Mouse (Mus musculus) hindbrain, postnatal 0 days (tissue): Measurements from ENCODE around the gene Romo1. TPM values are rescaled to one million over a fixed set of nuclear protein-coding genes. Genes with fewer than 3 reads are reported as not detected.
"Not testable (repeated sequence)": the region's sequence is repeated elsewhere in the genome, so short reads cannot be mapped to it uniquely, and the experiment has no call there.

Experiments used
- ATAC-seq: fragments of 200-750 bp; cut with Nextera tagmentation; 2 replicates; pipeline ENCODE4 v1.8.0; 2017; ENCODE audit warnings: mild to moderate bottlenecking, moderate TSS enrichment, moderate library complexity
- DNase-seq: peaks from one replicate; pipeline ENCODE4 v3.0.0-alpha.2; 2015; ENCODE audit warnings: low spot score
- H3K27ac ChIP-seq: fragments of 300-500 bp; sonication (generic); 2 replicates; pipeline ENCODE4 v1.5.1; 2014; ENCODE audit warnings: mild to moderate bottlenecking
- H3K27me3 ChIP-seq: fragments of 300-500 bp; sonication (generic); 2 replicates; pipeline ENCODE4 v1.6.1; 2014; ENCODE audit warnings: low read length, mixed read lengths; ENCODE audit not compliant: insufficient read depth
- H3K36me3 ChIP-seq: fragments of 300-500 bp; sonication (generic); 2 replicates; pipeline ENCODE4 v1.6.1; 2014; ENCODE audit warnings: low read length, mixed read lengths; ENCODE audit not compliant: insufficient read depth
- H3K4me1 ChIP-seq: fragments of 300-500 bp; sonication (generic); 2 replicates; pipeline ENCODE4 v1.6.1; 2014; ENCODE audit warnings: antibody characterized with exemption, low read length, mixed read lengths; ENCODE audit not compliant: insufficient read depth
- H3K4me2 ChIP-seq: fragments of 300-500 bp; sonication (generic); 2 replicates; pipeline ENCODE4 v1.6.1; 2014; ENCODE audit warnings: low read depth, mild to moderate bottlenecking, low read length, moderate library complexity, mixed read lengths
- H3K4me3 ChIP-seq: fragments of 300-500 bp; sonication (generic); 2 replicates; pipeline ENCODE4 v1.5.1; 2014; ENCODE audit warnings: low read length
- H3K9ac ChIP-seq: fragments of 300-500 bp; sonication (generic); replicated peaks from 2 replicates; pipeline ENCODE4 v1.6.1; 2014; ENCODE audit warnings: mild to moderate bottlenecking, low read length, moderate library complexity, mixed read lengths
- H3K9me3 ChIP-seq: fragments of 300-500 bp; sonication (generic); 2 replicates; pipeline ENCODE4 v1.6.1; 2016; ENCODE audit warnings: low read length, mixed read lengths
- CTCF ChIP-seq: IDR thresholded peaks from 2 replicates; pipeline ENCODE4 v1.5.1; 2016; ENCODE audit warnings: antibody characterized with exemption, control low read depth, low read depth
- WGBS: fragments of 180-500 bp; shearing (Covaris S2); extraction: QIAGEN DNeasy Blood & Tissue Kit; methylation state at CpG from one replicate; pipeline ENCODE4 v1.1.7; 2014; 5-methylcytosine and 5-hydroxymethylcytosine counted together
- polyA plus RNA-seq: library from polyadenylated mRNA; unstranded; fragments of >200 nt; fragmentation: Nextera tagmentation; extraction: Ambion mirVana; gene quantifications from 2 replicates; pipeline ENCODE4 v1.2.1, GENCODE M21; 2015
- total RNA-seq: library from RNA; depleted of rRNA; stranded (reverse); fragments of >200 nt; gene quantifications from 2 replicates; pipeline ENCODE4 v1.2.3, GENCODE M21; 2014; rRNA removed

Romo1 gene
- total RNA-seq (113 and 152 TPM in 2 replicates), polyA plus RNA-seq (604 and 613 TPM in 2 replicates)

DNA sequence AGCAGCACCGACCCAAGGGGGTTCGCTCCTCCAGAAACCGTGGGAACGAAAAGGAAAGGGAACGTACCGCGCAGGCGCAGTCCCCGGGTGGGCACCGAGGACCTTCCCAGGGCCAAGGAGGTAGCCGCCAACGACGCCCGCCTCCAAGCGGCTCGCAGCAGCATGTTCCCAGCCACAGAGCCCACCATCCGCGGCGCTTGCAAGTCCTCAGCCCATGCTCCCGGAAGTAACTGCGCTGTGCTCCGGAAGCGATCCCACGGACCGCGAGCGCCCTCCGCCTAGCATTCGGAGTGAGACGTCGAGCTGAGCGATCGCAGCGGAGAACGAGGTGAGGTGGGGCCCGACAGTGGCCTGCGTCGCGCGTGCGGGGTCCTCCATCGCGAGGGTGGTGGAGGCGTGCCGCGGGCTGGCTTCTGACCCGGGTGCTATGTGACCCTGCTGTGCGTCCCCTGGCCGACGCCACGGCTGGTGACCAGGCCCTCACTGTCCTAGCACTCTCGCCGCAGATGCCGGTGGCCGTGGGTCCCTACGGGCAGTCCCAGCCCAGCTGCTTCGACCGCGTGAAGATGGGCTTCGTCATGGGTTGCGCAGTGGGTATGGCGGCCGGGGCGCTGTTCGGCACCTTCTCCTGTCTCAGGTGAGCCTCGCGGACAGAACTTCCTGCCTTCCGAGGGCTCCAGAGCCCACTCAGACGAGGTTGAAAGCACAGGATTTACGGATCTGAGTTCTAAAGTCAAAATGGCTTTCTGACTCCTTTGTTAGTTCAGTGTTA is at the start of gene Romo1, which contains the start of gene Nfs1:
Gene Romo1 (plus strand): TSS at position 87 of the 772 bp plus-strand sequence.
Gene Nfs1 (minus strand): TSS at position 234 of the 772 bp plus-strand sequence.
- Histone ChIP-seq H3K4me3 (peak within 1 kb of the TSS; percentile 57), H3K9ac (peak within 1 kb of the TSS; percentile 62), H3K4me2 (peak within 1 kb of the TSS; percentile 67), H3K4me1 (peaks cover 7% of the 10 kb centered on the region; the same call in 1 of the 2 replicates), H3K9me3 (no peaks in the 10 kb centered on the region), H3K27ac (peak within 1 kb of the TSS; percentile 83), H3K27me3 (no peaks in the 10 kb centered on the region), H3K36me3 (peaks cover 21% of the 10 kb centered on the region)
- peak; percentile 79 for TF ChIP-seq CTCF
- ATAC-seq = peak; percentile 100
- 3% methylated on average over 65 of the region's 70 CpGs for WGBS
- DNase-seq = peak; percentile 98

DNA sequence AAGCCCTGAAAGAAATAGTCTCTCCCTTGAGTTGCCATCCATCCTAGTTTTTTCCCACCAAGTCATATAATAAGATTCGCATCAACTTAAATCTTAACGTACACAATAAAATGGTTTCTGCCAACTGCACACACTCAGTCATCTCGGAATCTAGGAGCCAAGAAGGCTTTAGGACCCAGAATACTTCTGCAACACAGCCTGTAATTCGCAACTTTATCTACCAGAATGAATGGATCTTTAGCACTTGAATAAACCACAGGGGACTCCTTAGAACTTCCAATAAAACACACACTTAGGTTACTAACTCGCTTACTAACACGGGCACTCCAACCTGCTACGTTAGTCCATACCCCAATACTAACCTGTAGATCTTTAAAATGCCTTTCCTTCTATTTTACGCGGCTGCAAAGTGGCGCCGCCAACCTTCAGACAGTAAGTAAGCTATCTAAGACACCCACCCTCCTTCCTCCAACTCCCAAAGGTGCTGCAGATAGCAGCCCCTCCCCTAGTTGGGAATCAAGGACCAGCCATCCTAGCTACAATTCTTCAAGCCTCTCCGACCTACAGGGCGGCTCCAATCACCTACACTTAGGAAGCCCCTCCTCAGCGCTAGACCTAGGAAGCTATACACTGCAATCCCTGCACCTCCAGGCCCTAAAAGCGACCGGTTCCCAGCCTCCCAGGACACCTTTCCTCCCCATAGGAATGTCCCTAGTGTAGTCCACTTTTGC is 33.0 kb upstream of the Romo1 start:
- H3K4me2 ChIP-seq = peak overlapping the region; percentile 75
- H3K9me3 ChIP-seq = no peaks in the 10 kb centered on the region
- H3K27ac ChIP-seq = peak overlapping the region; percentile 97
- H3K36me3 ChIP-seq = no peaks in the 10 kb centered on the region
- no peak for TF ChIP-seq CTCF
- WGBS = under 1% methylated on average over 16 of the region's 16 CpGs
- DNase-seq = peak; percentile 55
- peaks cover 8% of the 10 kb centered on the region for H3K4me1 ChIP-seq
- peak overlapping the region; percentile 99 for H3K9ac ChIP-seq
- H3K27me3 ChIP-seq = no peaks in the 10 kb centered on the region
- H3K4me3 ChIP-seq = peak overlapping the region; percentile 98
- ATAC-seq = peak; percentile 77

DNA sequence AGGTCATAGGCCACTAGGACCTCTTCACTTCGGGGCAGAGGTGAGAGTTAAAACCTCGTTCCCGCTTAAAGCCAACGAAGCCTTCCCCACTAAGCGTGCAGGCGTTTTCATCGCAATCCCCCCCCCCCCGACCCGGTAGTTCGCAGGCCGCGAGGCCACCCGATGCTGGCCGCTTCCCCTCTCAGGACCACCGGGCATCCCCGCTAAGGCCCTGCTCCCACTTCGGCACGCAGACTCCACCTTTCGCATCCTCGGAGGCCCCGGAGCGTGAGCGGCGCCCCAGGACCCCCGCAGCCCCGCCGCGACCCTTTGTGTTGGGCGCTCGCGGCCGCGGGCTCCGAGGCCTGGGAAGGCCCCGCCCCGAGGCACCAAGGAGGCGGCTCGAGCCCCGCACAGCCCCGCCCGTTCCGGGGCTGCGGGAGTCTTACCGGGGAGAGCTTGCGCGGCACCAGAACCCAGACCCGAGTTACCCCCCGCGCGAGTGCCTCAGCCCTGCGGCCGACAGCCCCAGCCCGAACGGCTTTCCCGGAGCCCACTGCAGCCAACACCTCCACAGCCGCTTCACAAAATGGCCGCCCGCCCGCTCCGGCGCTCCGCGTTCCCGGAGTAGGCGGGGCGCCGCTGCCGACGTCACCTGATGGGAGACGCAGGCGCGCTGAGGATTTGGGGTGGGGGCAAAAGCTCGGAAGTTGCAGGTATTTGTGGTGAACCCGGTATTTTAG is 32.3 kb upstream of the Romo1 start, which contains the start of the genes Cpne1 and Rbm12:
Gene Cpne1 (minus strand): TSS at position 608 of the 722 bp plus-strand sequence.
Gene Rbm12 (minus strand): TSS at position 621 of the 722 bp plus-strand sequence.
- ATAC-seq (peak; percentile 94), DNase-seq (peak; percentile 97)
- Histone ChIP-seq H3K4me3 (peak within 1 kb of the TSS; percentile 98), H3K9ac (peak within 1 kb of the TSS; percentile 99), H3K9me3 (no peaks in the 10 kb centered on the region), H3K36me3 (no peaks in the 10 kb centered on the region), H3K27ac (peak within 1 kb of the TSS; percentile 97), H3K4me2 (peak within 1 kb of the TSS; percentile 75), H3K27me3 (no peaks in the 10 kb centered on the region), H3K4me1 (peaks cover 8% of the 10 kb centered on the region)
- TF ChIP-seq CTCF = no peak
- under 1% methylated on average over 67 of the region's 74 CpGs for WGBS

DNA sequence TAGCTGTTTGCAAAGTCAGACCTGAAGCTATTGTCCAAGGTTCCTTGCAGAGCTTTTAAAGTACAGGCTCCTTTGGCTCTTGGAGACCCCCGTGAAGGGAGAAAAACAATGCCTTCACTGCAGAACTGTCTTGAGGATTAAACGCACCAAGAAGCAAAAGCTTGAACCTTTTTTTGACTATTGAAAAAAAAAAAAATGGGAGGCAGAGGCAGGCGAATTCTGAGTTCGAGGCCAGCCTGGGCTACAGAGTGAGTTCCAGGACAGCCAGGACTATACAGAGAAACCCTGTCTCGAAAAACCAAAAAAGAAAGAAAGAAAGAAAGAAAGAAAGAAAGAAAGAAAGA is 31.8 kb upstream of the Romo1 start:
- not testable (repeated sequence) for H3K27me3 ChIP-seq, ATAC-seq, DNase-seq, H3K4me1 ChIP-seq, H3K9me3 ChIP-seq, H3K36me3 ChIP-seq
- 23% methylated on average over 5 of the region's 5 CpGs for WGBS
- Histone ChIP-seq H3K9ac (peak overlapping the region; percentile 99), H3K4me2 (peak overlapping the region; percentile 75), H3K27ac (peak overlapping the region; percentile 97), H3K4me3 (peak overlapping the region; percentile 98)

DNA sequence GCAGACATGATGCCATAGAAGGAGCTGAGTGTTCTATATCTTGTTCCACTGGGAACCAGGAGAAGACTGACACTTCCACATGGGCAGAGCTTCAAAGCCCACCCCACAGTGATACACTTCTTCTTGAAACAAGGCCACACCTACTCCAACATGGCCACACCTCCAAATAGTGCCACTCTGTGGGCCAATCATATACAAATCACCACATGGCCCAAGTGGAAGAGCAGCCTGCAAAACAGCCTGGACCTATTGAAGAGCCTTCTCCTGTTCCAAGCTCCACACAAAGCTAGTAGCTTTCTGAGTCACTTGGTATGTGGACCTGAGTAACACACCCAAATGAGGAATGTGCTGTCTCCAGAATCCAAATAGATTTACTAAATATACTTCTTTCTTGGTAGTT is 24.3 kb upstream of the Romo1 start:
- no peak overlapping the region for H3K27ac ChIP-seq
- DNase-seq (no peak), ATAC-seq (no peak)
- no peak overlapping the region for H3K4me2 ChIP-seq
- no peaks in the 10 kb centered on the region for H3K4me1 ChIP-seq
- peaks cover 7% of the 10 kb centered on the region; the same call in 1 of the 2 replicates for H3K36me3 ChIP-seq
- no peak overlapping the region for H3K4me3 ChIP-seq
- TF ChIP-seq CTCF = no peak
- H3K27me3 ChIP-seq = no peaks in the 10 kb centered on the region
- no peak overlapping the region for H3K9ac ChIP-seq
- no peaks in the 10 kb centered on the region for H3K9me3 ChIP-seq

DNA sequence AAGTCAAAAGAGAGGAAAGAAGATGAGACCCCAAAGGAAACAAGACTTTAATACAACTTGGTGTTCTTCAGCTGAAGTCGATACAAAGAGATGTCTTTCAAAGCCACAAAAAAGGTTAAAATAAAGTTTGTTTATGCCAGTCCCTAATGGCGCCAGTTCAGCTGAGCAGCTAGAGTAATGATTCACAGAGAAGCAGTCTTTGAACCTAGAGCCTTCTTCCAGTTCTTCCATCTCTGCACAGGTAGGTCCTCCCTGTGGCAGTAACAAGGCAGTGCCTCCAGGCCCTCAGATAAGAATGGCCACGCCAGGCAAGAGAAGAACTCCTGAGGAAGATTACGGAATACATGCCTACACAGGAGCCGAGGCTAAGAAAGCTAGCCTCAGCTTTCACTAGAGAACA is 20.1 kb upstream of the Romo1 start:
- no peak overlapping the region for H3K27ac ChIP-seq
- peaks cover 10% of the 10 kb centered on the region; the same call in 1 of the 2 replicates for H3K36me3 ChIP-seq
- no peak overlapping the region for H3K9ac ChIP-seq
- no peaks in the 10 kb centered on the region for H3K9me3 ChIP-seq
- no peak overlapping the region for H3K4me2 ChIP-seq
- H3K27me3 ChIP-seq = no peaks in the 10 kb centered on the region
- no peaks in the 10 kb centered on the region for H3K4me1 ChIP-seq
- TF ChIP-seq CTCF = no peak
- no peak for ATAC-seq
- H3K4me3 ChIP-seq = no peak overlapping the region
- DNase-seq = no peak
- WGBS = 96% methylated on average over 5 of the region's 5 CpGs
